Mouse (Mus musculus) gastrocnemius, adult 8-10 months (tissue): ENCODE measurements around the gene Hnrnpa3. TPM values are rescaled to one million over a fixed set of nuclear protein-coding genes. Genes with fewer than 3 reads are reported as not detected.
"Not testable (repeated sequence)": the region's sequence is repeated elsewhere in the genome, so short reads cannot be mapped to it uniquely, and the experiment has no call there.

Experiments
- DNase-seq, 2 experiments: peaks; one replicate each; pipeline ENCODE4 v3.0.0; 2022; ENCODE audit warnings: low spot score in 2 of 2
- total RNA-seq, 4 experiments: library from RNA; stranded (reverse); gene quantifications; 2 replicates each; pipeline ENCODE4 v1.2.4; 2022

Hnrnpa3 gene
- total RNA-seq, 4 experiments from 2014 or later, result 89.8 to 139 (median 106) TPM

DNA sequence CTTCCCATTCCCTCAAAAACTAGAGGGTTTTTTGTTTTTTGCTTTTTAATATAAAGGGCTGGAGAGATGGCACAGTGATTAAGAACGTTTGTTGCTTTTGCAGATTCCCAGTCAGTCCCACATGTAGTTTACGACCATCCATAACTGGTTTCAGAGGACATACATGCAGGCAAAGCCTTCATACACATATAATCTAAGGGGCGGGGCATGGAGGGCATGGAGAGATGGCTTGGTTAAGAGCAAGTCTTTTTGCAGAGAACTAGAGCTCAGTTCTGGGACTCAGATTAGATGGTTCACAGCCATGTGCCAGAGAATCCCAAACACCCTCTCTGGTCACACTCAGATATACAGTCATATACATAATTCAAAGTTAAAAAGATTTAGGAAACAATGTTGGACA lies 13.5 kb downstream of the Hnrnpa3 start:
- no peak for DNase-seq

DNA sequence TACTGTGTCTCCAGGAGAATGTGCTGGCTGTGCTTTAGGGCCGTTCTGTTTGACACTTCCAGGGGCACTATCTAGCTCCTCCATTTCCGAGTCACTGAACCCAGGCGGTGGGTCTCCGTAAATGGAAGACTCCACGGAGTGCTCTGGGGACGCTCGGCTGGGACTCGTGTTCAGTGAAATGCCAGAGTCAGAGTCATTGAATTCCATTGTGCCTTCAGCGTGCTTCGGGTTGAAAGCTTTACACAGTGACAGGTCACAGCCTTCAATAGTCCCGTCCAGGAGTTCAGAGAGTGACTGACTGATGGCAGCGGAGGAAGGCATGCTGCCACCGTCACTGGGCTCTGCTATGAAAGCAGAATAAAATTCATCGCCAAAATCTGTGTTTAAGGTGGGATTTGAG lies 17.5 kb downstream of the Hnrnpa3 start:
- no peak for DNase-seq

DNA sequence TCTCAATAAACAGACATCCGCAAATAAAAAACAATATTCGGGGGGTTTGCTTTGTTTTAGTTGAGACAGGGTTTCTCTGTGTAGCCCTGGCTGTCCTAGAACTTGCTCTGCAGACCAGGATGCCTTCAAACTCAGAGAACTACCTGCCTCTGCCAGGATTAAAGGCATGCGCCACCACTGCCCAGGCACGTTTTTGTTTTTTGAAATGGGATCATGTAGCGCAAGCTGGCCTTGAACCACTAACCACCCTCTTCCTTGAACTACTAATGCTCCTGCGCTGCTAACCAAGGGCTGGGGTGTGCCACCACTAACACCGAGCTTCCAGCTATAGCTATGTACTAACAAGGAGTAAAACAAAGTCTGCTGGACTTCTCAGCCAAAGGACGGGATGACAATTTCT lies 20.9 kb downstream of the Hnrnpa3 start:
- DNase-seq, result no peak

DNA sequence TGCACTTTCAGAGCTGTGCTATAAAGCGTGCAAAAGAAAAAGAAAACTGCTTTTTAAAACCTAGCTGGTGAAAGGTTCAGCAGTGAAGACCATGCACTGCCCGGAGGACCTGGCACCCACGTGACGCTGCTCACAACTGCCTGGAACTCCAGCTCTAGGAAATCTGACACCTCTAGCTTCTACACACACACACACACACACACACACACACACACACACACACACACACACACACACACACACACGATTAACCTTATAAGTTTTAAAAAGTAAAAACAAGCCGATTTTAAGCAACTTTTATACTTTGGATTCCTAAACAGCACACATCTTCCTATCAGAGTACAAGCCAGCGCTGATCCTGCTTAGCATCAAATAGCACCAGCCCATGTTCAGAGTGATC lies 22.4 kb downstream of the Hnrnpa3 start:
- DNase-seq, result no peak

DNA sequence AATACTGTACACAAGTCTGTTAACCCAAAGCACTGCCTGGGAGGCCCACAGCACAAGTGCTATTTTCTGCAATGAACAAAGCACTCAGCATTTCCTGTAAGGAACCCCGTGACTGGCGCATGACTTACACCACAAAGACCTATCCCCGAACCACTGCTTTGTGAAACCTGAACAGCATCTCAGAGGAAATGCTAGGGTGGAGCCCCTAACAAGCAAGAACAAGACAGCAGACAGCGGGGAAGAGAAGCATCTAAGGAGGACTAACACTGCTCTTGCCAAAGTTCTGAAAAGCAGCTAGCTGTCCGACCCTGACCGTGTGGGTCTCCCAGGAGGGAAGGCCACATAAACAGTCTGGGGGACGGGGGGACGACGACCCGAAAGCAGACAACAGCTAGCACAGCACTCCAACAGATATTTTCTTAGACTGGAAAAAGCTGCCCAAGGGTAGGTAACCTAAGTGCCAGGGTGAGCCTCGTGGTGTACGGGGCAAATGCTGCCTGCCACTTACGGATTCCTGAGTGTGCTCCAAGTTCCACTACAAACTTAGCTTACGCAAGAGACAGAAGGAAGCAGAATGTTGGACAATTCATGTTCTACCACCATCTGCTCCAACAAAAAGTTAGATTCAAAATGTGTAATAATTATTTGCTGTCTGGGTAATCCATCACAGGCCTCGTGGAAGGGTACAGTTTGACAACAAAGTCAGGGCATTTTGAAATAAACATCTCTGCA lies 24.1 kb downstream of the Hnrnpa3 start:
- DNase-seq, result peak; percentile 33 to 50

DNA sequence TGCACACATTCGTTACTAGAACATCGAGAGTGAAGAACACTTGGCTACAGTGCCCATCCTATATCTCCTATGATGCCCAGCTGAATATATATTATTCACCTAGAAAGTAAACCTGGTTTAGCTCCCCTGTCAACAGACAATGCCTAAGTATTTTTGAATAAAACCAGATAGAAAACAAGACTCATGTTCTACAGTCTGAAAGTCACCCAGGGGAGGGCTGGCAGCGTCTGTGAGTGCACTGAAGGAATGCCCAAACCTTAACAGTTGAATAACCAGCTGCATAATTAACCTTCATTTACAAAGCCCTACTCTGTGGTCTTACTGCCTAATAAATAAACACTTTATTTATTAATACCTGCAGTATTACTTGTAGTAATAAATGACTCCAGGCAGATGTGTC lies 25.5 kb downstream of the Hnrnpa3 start:
- DNase-seq, result no peak

DNA sequence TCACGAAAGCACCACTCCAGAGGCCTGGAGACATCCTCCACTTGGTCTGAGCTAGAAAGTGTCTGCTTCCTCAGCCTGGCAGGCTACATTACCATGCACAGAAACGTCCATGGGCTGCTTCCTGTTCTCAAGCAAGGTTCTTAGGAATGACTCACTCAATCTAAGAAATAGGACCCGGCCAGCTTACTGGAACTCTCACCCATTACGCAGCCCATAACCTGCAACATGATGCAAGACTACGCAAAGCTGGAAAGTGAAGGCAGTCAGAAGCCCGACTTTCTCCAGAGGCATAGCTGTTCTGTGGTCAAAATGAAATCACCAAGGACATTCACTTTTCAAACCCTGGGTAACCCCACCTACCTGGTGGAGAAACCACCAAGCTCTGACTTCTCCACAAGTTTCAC lies 26.4 kb downstream of the Hnrnpa3 start:
- peak in 1 of 2 experiments; percentile 32 for DNase-seq

DNA sequence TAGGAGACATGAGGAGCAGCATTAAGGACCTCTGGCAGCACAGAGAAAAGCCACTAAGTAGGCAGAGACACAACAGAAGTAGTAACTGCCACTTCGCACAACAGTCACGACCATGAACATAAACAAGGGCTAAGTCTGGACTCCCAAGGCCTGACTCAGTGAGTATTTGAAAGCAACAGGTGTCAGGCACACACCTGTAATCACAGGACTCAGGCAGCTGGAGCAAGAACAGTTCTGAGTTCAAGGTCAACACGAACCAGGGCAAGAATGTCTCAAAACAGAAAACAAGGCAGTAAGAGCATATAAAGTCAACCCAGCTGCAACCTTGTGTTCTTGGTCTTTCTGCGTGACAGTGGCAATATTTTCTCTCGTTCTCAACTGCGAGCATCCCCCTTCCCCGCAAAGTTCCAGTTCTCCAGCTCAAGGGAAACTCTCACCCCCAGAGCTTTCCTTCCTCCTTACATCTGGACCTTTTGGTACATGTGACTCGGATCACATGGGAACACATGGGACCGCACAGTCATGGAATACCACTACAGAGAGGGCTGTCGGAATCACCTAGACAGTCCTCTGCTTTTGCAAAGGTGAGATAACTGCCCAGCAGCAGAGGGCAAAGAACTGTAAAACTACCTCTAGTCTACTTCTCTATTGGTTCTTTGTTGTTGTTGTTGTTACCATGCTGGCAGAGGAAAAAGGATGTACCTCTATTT lies 28.1 kb downstream of the Hnrnpa3 start:
- no peak for DNase-seq

DNA sequence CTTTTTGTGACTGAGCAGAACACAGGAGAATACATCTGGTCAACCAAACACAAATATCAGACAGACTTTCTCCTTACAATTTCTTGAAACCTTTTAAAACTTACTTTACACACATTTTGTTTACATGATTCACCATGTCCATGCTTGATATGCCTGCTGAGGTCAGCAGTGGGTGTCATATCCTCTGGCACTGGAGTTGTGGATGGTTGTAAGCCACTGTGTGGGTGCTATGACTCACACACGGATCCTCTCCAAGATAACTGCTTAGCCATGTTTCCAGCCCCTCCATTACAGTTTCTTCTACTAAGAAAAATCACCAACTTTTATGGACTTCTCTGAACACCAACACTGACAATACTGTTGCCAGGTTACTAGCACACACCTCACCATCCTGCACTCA lies 29.8 kb downstream of the Hnrnpa3 start:
- DNase-seq, result no peak

DNA sequence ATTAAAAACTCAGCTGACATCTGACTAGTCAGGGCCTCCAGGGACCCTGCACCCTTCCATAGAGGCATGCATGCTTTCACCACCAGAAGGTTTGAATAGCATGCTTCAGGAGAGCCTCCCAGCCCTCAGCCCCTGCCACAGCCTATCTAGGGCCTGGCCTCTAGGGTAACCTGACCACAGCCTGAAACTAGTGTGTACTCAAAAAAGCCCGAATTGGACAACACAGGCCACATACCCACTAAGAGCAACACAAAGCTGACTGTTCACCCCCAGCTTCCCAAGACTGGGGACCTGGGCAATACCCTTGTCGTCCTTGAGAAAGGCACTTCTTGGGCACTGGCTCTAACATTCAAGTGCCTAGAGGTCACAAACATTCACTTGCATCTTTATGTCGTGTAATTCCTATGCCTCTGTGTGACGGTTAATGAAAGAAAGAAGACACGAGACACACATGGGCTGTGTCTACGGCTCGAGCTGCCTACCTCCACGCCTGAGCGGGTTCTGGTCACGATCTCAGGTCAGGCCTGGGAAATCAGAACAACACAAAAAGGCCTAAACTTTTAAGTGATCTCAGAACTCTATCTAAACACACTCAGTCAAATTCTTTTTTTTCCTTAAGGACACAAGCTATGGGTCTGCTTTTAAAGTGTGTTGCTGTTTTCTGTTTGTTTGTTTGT lies 30.6 kb downstream of the Hnrnpa3 start:
- no peak for DNase-seq

DNA sequence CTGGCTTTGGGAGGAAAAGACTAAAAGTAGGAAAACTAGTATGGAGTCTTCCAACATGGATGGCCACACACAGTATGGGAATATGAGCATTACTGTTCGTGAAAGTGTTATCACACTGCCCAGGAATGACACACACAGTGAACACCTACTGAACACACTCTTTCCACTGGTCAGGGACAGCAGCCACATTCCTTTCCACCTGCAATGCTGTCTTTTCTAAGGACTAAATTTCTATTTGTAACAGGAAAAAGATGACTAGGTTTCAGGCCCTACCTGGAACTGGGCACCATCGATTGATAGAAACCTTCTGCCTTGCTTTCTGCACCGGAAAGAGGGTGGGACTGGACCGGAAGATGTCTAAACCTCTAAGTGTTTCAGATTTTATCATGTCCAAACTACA lies 31.6 kb downstream of the Hnrnpa3 start:
- DNase-seq, result no peak

DNA sequence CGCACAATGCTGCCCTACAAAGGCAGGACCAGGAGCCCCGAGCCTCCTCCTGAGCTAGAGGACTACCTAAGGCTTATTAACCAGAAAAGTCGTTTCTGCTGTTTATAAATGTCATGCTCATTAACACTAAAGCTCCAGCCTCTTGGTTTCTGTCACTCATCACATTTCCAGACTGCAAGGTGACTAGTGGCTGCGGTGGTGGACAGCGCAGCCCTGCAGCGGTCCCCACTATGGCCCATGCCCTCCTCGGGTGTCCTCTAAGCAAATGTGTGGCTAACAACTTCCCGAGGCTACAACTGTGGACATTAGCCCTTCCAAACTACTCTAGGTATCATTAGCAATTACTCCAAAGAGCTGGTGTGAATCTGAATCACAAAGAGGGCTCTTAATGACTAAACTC lies 32.3 kb downstream of the Hnrnpa3 start:
- DNase-seq, result no peak

DNA sequence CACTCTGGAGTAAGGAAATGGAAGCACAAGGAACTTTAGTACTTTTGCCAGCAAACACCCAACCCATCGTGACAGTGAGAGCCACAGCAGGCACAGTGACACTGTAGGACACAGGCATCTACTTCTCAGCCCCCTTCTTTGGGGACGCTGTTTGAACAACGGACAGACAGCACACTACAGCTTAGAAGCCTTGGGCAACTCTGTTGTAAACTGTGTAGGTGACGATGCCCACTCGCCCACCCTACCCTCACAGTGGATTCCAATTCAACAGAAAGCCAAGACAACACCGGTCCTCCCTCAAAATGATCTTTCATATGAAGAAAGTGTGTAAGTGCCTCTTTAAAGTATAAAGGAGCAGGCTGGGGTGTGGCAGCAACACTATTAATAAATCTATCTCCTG lies 33.3 kb downstream of the Hnrnpa3 start:
- DNase-seq, result no peak

DNA sequence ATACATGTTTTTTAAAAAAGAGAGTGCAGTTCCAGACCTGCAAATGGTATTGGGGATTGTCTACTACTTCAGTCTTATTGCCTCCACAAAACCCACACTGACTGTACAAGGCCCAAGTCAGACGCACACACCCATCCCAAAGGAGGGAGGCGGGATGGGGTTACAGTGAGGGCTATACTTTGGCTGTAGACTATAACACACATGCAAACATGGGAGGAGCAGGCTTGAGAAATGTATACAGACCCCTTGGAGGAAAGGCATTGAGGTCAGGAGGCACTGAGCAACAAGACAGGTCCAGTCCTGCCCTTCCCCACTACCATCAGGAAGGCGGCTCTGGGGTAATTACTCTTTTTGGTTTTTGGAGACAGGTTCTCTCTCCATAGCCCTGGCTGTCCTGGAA lies 35.9 kb downstream of the Hnrnpa3 start:
- DNase-seq, result not testable (repeated sequence)

DNA sequence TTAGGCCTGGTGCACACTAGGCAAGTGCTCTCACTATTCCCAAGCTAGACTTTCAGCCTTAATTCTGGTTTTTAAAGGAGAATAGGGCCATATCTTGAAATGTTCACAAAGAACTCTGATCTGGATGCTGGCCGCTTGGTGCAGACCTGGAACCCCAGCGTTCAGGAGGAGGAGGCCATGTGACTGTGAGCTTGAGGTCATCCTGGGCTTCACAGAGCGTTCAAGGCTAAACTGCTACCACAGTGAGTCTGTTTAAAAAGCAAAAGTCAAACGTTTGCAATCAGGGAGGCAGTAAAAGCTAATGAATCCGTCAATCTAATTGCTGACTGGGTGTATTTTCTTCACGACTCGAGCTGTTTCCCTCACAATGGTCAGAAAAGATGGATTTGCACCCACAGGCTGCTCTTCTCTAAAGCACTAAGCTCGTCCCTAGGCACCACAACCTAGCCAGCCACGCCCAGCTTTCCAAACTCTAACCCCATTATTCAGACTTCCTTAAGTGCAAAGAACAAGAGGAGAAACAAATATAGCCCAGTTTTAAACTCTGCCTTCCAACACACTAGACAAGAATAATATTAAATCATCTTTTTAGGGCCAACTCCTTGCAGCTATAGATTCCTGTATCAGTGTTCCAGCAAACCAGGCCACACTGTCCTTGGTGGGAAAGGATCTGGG lies 36.8 kb downstream of the Hnrnpa3 start:
- no peak for DNase-seq

DNA sequence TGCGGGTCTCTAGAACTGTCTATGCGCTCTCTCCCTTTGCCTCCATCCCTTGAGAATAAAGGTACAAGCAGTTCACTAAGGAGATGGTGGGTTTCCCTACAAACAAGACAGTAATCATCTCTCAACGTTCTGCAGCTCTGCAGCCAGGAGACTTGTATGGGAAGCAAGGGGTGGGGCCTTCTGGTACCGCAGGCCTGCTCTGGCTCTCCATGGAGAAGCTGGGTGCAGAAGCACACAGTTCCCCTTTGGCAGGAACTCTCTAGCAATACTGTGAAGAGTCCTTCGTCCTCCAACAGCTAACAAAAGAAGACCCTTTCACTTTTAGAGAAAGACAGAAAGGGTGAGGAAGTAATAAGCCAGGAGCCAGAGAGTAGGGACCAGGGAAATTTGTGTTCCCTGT lies 37.3 kb downstream of the Hnrnpa3 start:
- DNase-seq, result no peak

DNA sequence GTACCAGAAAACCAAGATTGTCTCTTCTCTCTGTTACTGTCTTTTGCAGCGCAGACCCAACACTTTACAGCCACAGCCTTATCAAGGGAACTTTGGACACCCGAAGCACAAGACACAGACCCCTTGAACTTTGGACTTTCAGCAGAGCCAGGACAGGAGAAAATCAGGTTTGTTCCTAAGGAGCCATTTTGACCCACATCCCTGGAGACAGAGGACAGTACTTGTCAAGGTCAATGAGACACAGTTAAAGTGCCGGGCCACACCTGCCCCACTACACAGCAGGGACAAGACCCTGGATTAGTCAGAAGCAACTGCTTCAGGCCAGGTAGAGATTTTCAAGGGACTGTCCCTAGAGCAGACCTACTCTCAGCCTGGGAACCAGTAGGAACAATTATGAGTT lies 38.2 kb downstream of the Hnrnpa3 start:
- no peak for DNase-seq

DNA sequence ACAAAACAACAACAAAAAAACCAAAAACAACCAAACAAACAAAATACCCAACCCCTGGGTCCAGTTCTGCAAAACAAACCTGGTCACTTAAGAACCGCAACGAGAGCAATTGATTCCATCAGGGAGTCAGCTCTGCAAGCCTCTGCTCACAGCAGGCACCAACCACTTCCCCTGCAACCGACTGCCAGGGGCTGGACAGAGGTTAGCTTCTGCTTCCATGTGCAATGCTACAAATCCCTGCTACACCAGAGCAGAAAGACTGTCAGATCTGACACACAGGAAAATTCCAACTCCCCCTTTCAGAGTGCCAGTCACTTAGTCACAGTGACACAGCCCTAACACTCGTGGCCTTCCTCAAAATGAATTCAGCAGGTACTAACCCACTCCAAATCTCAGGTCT lies 38.9 kb downstream of the Hnrnpa3 start:
- no peak for DNase-seq

DNA sequence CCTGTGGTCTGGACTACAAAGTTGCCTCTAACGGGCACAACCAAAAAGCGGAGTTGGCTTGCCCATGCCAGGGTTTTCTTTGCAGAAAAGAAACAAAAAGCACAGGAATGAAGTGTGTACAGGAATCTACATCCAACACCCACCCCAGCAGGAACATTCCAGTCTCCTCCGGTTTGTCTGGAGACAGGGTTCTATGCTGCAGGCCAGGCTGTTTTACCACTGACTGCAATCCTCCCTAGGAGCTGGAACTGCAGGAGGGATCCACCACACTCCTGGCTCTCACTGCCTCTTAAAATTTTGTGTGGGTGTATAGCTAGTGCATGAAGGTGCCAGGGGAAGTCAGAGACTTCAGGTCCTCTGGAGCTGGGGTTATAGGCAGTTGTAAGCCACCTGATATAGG lies 39.8 kb downstream of the Hnrnpa3 start:
- DNase-seq, result no peak

DNA sequence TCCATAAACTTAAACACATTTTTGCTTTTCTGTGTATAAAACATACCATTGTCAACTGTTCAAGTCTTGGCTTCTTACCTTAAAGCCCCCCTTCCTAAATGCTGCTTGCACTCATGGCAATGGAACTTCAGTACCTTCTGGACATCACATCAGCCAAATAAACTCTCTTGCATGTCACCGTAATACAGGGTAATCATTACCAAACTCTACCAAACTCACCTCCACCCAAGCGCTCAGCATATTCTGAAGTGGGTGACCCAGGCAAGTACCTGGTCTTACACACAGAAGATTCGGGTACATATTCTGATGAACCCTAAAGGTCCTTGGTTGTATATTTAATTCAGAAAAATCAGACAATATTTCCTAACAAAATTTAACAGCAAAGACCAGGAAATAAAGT lies 41.5 kb downstream of the Hnrnpa3 start:
- DNase-seq, result no peak

DNA sequence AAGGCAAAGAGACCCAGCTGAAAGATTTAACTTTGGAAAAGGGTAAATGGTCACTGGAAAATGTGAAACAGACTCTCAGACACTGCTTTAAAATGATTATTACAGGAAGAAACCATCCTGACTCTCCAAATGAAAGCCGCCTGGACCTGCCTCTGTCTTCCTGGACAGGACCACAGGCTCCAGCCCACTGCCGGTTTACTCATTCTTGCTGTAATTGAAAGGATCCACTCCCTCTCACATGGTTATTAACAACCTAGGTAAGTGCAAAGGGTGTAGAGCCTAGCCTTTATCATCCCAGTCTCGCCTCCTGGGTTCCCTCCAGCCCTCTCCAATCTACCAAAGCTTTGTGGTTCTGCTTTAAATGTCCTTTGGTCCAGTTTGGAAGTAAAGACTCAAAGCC lies 42.1 kb downstream of the Hnrnpa3 start:
- no peak for DNase-seq
